Mouse (Mus musculus) myocyte (in vitro differentiated cells): ENCODE measurements around the gene Morf4l1.

ENCODE experiments used
- CEBPB ChIP-seq: IDR thresholded peaks from 2 replicates; pipeline ENCODE4 v1.6.1; 2011; ENCODE audit warnings: mild to moderate bottlenecking, moderate library complexity; ENCODE audit not compliant: poor library complexity, insufficient read depth, severe bottlenecking
- E2F4 ChIP-seq: IDR thresholded peaks from one replicate; pipeline ENCODE4 v1.6.1; 2011; ENCODE audit warnings: mild to moderate bottlenecking, control low read depth, moderate library complexity; ENCODE audit not compliant: insufficient read depth
- MAX ChIP-seq: IDR thresholded peaks from one replicate; pipeline ENCODE4 v1.6.1; 2011; ENCODE audit warnings: low read depth, mild to moderate bottlenecking, control low read depth
- MYOD1 ChIP-seq, 3 experiments: IDR thresholded peaks; one replicate each; pipeline ENCODE4 v1.6.1; 2011; ENCODE audit warnings: control low read depth in 2 of 3, low read depth in 2 of 3, mild to moderate bottlenecking in 2 of 3, moderate library complexity in 1 of 3; ENCODE audit not compliant: insufficient read length in 2 of 3, control insufficient read depth in 1 of 3
- MYOG ChIP-seq, 3 experiments: IDR thresholded peaks; one replicate each; pipeline ENCODE4 v1.6.1; 2011; ENCODE audit warnings: control low read depth in 2 of 3, low read depth in 2 of 3, mild to moderate bottlenecking in 2 of 3; ENCODE audit not compliant: insufficient read length in 2 of 3, control insufficient read depth in 1 of 3, insufficient read depth in 1 of 3
- POLR2A ChIP-seq: IDR thresholded peaks from one replicate; pipeline ENCODE4 v1.6.1; 2011; ENCODE audit warnings: low read depth, mild to moderate bottlenecking, control low read depth, moderate library complexity; ENCODE audit not compliant: insufficient read length
- REST ChIP-seq: IDR thresholded peaks from one replicate; pipeline ENCODE4 v1.6.1; 2011; ENCODE audit warnings: mild to moderate bottlenecking, control low read depth, moderate library complexity; ENCODE audit not compliant: insufficient read depth, insufficient read length
- SRF ChIP-seq: IDR thresholded peaks from one replicate; pipeline ENCODE4 v1.6.1; 2011; ENCODE audit warnings: low read depth; ENCODE audit not compliant: control insufficient read depth, insufficient read length
- TCF12 ChIP-seq: IDR thresholded peaks from one replicate; pipeline ENCODE4 v1.6.1; 2011; ENCODE audit warnings: mild to moderate bottlenecking, control low read depth; ENCODE audit not compliant: poor library complexity, insufficient read depth, severe bottlenecking
- TCF3 ChIP-seq: IDR thresholded peaks from one replicate; pipeline ENCODE4 v1.6.1; 2011; ENCODE audit warnings: low read depth, control low read depth; ENCODE audit not compliant: insufficient read length
- USF1 ChIP-seq: IDR thresholded peaks from one replicate; pipeline ENCODE4 v1.6.1; 2011; ENCODE audit warnings: low read depth, mild to moderate bottlenecking, control low read depth, moderate library complexity

DNA sequence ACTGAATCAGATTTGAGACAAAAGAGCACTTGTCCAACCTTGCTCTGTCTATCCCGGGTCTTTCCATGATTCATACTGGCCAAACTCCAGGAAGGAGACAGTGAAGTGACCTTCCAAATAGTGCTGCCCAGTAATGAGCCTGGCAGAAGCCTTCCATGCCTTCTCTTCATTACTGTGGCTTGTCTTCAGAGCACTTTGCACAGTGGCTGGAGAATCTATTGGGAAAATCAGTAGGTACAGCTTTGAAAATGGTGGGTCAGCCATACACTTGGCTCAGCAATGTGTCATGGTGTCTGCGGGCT is 54.0 kb downstream of the Morf4l1 start:
- no peak for TF ChIP-seq POLR2A
- TF ChIP-seq SRF, result no peak
- TF ChIP-seq MYOD1 (IDR thresholded peaks at IDR 0.05; ENCODE audit: control insufficient read depth in 1 of 3, insufficient read length in 2 of 3, low read depth in 2 of 3), result no peak
- no peak for TF ChIP-seq CEBPB
- TF ChIP-seq USF1, result no peak
- no peak for TF ChIP-seq TCF12
- no peak for TF ChIP-seq MAX
- no peak for TF ChIP-seq MYOG (IDR thresholded peaks at IDR 0.05; ENCODE audit: control insufficient read depth in 1 of 3, insufficient read depth in 1 of 3, insufficient read length in 2 of 3, low read depth in 2 of 3)
- TF ChIP-seq E2F4, result no peak
- no peak for TF ChIP-seq REST
- no peak for TF ChIP-seq TCF3
